Mouse (Mus musculus) olfactory bulb, adult 2 months (tissue): Measurements from ENCODE around the gene Gna15.

Experiments used
- CTCF ChIP-seq: fragments of 200-500 bp; IDR thresholded peaks from 2 replicates; pipeline ENCODE4 v1.5.1; 2012; ENCODE audit warnings: low read depth, mild to moderate bottlenecking, low read length, moderate library complexity; ENCODE audit not compliant: insufficient read depth
- POLR2A ChIP-seq: fragments of 200-500 bp; IDR thresholded peaks from 2 replicates; pipeline ENCODE4 v1.6.1; 2012; ENCODE audit warnings: mild to moderate bottlenecking, low read depth, low read length, moderate library complexity; ENCODE audit not compliant: insufficient read depth

DNA sequence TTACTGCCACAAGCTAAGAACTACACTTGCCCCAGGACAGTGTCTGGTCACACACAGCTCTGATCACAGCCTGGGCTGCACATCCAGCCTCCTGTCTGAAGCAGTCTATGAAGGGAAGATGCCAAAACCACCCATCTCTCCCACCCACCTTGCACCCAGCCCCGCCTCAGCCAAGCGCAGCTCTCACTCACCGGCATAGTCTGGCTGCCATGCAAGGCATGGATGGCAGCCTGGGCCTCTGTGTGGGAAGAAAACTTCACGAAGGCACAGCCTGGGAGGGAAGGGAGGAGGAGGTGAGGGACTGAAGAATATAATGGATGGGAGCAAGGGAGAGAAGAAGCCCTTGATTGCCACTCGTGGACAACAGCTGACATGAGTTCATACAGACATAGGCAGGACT, 54.8 kb downstream of the Gna15 start:
- no peak for TF ChIP-seq CTCF
- no peak for TF ChIP-seq POLR2A
